Mouse (Mus musculus) hindbrain, embryonic 12.5 days (tissue): ENCODE data around the gene Clasrp. TPM values are rescaled to one million over a fixed set of nuclear protein-coding genes. Genes with fewer than 3 reads are reported as not detected.
A peak's percentile ranks its signal among the peaks of the same experiment; 100 is the strongest.

Source experiments
- ATAC-seq: fragments of 200-750 bp; cut with Nextera tagmentation; 2 replicates; pipeline ENCODE4 v1.8.0; 2017; ENCODE audit warnings: moderate TSS enrichment; ENCODE audit not compliant: low FRiP score
- H3K27ac ChIP-seq: fragments of 300-500 bp; sonication (generic); 2 replicates; pipeline ENCODE4 v1.5.1; 2016; ENCODE audit warnings: mild to moderate bottlenecking
- H3K27me3 ChIP-seq: fragments of 300-500 bp; sonication (generic); 2 replicates; pipeline ENCODE4 v1.6.1; 2016; ENCODE audit warnings: mild to moderate bottlenecking
- H3K36me3 ChIP-seq: fragments of 300-500 bp; sonication (generic); 2 replicates; pipeline ENCODE4 v1.6.1; 2016; ENCODE audit warnings: mild to moderate bottlenecking
- H3K4me1 ChIP-seq: fragments of 300-500 bp; sonication (generic); 2 replicates; pipeline ENCODE4 v1.6.1; 2016
- H3K4me2 ChIP-seq: fragments of 300-500 bp; sonication (generic); replicated peaks from 2 replicates; pipeline ENCODE4 v1.6.1; 2016; ENCODE audit warnings: mild to moderate bottlenecking
- H3K4me3 ChIP-seq: fragments of 300-500 bp; sonication (generic); 2 replicates; pipeline ENCODE4 v1.5.1; 2016; ENCODE audit warnings: mild to moderate bottlenecking
- H3K9ac ChIP-seq: fragments of 300-500 bp; sonication (generic); 2 replicates; pipeline ENCODE4 v1.6.1; 2016; ENCODE audit warnings: mild to moderate bottlenecking, moderate library complexity
- H3K9me3 ChIP-seq: fragments of 300-500 bp; sonication (generic); replicated peaks from 2 replicates; pipeline ENCODE4 v1.6.1; 2016; ENCODE audit warnings: mild to moderate bottlenecking
- WGBS: fragments of 180-500 bp; shearing (Covaris S2); methylation state at CpG from one replicate; pipeline ENCODE4 v1.1.7; 2016; 5-methylcytosine and 5-hydroxymethylcytosine counted together
- polyA plus RNA-seq: library from polyadenylated mRNA; unstranded; fragments of >200 nt; fragmentation: Nextera tagmentation; extraction: Ambion mirVana; gene quantifications from 2 replicates; pipeline ENCODE4 v1.2.1, GENCODE M21; 2016

Clasrp gene
- polyA plus RNA-seq, 1 experiment from 2014 or later = 70.1 TPM

- Histone ChIP-seq H3K4me3 (peak overlapping the region; percentile 98), H3K4me2 (peak overlapping the region; percentile 99), H3K36me3 (peaks cover 25% of the 10 kb centered on the region), H3K27me3 (no peaks in the 10 kb centered on the region), H3K9ac (peak overlapping the region; percentile 96), H3K9me3 (no peaks in the 10 kb centered on the region; the same call in 1 of the 2 replicates), H3K4me1 (peaks cover 43% of the 10 kb centered on the region), H3K27ac (no peak overlapping the region)
- 29% methylated on average over 11 of the region's 11 CpGs for WGBS
- no peak for ATAC-seq
Measured at GRCm38 (mm10) chr7:19560491-19561260, 43.6 kb downstream of the Clasrp start.

- Histone ChIP-seq H3K27ac (no peak overlapping the region), H3K9ac (peak overlapping the region; percentile 29; the same call in 1 of the 2 replicates), H3K36me3 (peaks cover 13% of the 10 kb centered on the region), H3K4me3 (0 out of 2 replicates have a peak overlapping the region, but pooled peaks have one; percentile 0), H3K4me1 (peaks cover 43% of the 10 kb centered on the region), H3K27me3 (no peaks in the 10 kb centered on the region), H3K4me2 (peak overlapping the region; percentile 1; the same call in 1 of the 2 replicates), H3K9me3 (no peaks in the 10 kb centered on the region)
- ATAC-seq = no peak
- WGBS = 62% methylated on average over 2 of the region's 2 CpGs
Measured at GRCm38 (mm10) chr7:19558965-19559364, 45.3 kb downstream of the Clasrp start.

GRCm38 (mm10) chr7:19557982-19558900 lies 46.0 kb downstream of the Clasrp start:
- H3K4me1 ChIP-seq = peaks cover 39% of the 10 kb centered on the region
- no peak overlapping the region for H3K27ac ChIP-seq
- 0 out of 2 replicates have a peak overlapping the region, but pooled peaks have one; percentile 0 for H3K4me3 ChIP-seq
- H3K36me3 ChIP-seq = peaks cover 20% of the 10 kb centered on the region
- no peaks in the 10 kb centered on the region for H3K27me3 ChIP-seq
- ATAC-seq = no peak
- peak overlapping the region; percentile 29; the same call in 1 of the 2 replicates for H3K9ac ChIP-seq
- H3K9me3 ChIP-seq = no peaks in the 10 kb centered on the region
- H3K4me2 ChIP-seq = no peak overlapping the region
- WGBS = 94% methylated on average over 6 of the region's 6 CpGs

GRCm38 (mm10) chr7:19557086-19557485 lies 47.2 kb downstream of the Clasrp start:
- no peak overlapping the region for H3K4me2 ChIP-seq
- H3K9me3 ChIP-seq = no peaks in the 10 kb centered on the region
- H3K36me3 ChIP-seq = peaks cover 24% of the 10 kb centered on the region
- no peak overlapping the region for H3K4me3 ChIP-seq
- no peak overlapping the region for H3K9ac ChIP-seq
- H3K27me3 ChIP-seq = no peaks in the 10 kb centered on the region
- no peak overlapping the region for H3K27ac ChIP-seq
- peaks cover 44% of the 10 kb centered on the region for H3K4me1 ChIP-seq
- ATAC-seq = no peak
- WGBS = 89% methylated on average over 2 of the region's 2 CpGs

GRCm38 (mm10) chr7:19554168-19554567 lies 50.1 kb downstream of the Clasrp start:
- Histone ChIP-seq H3K4me1 (peaks cover 23% of the 10 kb centered on the region), H3K27me3 (no peaks in the 10 kb centered on the region), H3K27ac (no peak overlapping the region), H3K4me3 (no peak overlapping the region), H3K4me2 (no peak overlapping the region), H3K9ac (no peak overlapping the region), H3K9me3 (no peaks in the 10 kb centered on the region), H3K36me3 (peaks cover 25% of the 10 kb centered on the region)
- WGBS = 85% methylated on average over 1 of the region's 1 CpGs
- no peak for ATAC-seq

- H3K4me2 ChIP-seq = no peak overlapping the region
- peaks cover 10% of the 10 kb centered on the region; the same call in 1 of the 2 replicates for H3K4me1 ChIP-seq
- H3K36me3 ChIP-seq = peaks cover 25% of the 10 kb centered on the region
- no peak overlapping the region for H3K4me3 ChIP-seq
- WGBS = 62% methylated on average over 2 of the region's 2 CpGs
- no peak overlapping the region for H3K9ac ChIP-seq
- ATAC-seq = 0 out of 2 replicates have a peak, but pooled peaks have one; percentile 33
- H3K9me3 ChIP-seq = no peaks in the 10 kb centered on the region
- no peak overlapping the region for H3K27ac ChIP-seq
- H3K27me3 ChIP-seq = no peaks in the 10 kb centered on the region
Measured at GRCm38 (mm10) chr7:19552443-19552842, 51.8 kb downstream of the Clasrp start.

- Histone ChIP-seq H3K4me2 (no peak overlapping the region), H3K36me3 (peaks cover 22% of the 10 kb centered on the region), H3K4me3 (no peak overlapping the region), H3K4me1 (peaks cover 10% of the 10 kb centered on the region; the same call in 1 of the 2 replicates), H3K27ac (no peak overlapping the region), H3K9ac (no peak overlapping the region), H3K9me3 (no peaks in the 10 kb centered on the region), H3K27me3 (no peaks in the 10 kb centered on the region)
- WGBS = 93% methylated on average over 5 of the region's 5 CpGs
- ATAC-seq = no peak
Measured at GRCm38 (mm10) chr7:19551634-19552033, 52.7 kb downstream of the Clasrp start.

GRCm38 (mm10) chr7:19549394-19549793 lies 54.9 kb downstream of the Clasrp start:
- Histone ChIP-seq H3K9ac (no peak overlapping the region), H3K27ac (no peak overlapping the region), H3K27me3 (no peaks in the 10 kb centered on the region), H3K36me3 (peaks cover 19% of the 10 kb centered on the region), H3K4me3 (no peak overlapping the region), H3K4me2 (no peak overlapping the region), H3K9me3 (no peaks in the 10 kb centered on the region), H3K4me1 (peaks cover 13% of the 10 kb centered on the region; the same call in 1 of the 2 replicates)
- 91% methylated on average over 10 of the region's 10 CpGs for WGBS
- ATAC-seq = no peak

GRCm38 (mm10) chr7:19547344-19547969 lies 56.8 kb downstream of the Clasrp start:
- 0 out of 2 replicates have a peak, but pooled peaks cover 7% of the 10 kb centered on the region for H3K36me3 ChIP-seq
- H3K4me2 ChIP-seq = no peak overlapping the region
- ATAC-seq = no peak
- H3K4me3 ChIP-seq = no peak overlapping the region
- H3K9ac ChIP-seq = no peak overlapping the region
- no peak overlapping the region for H3K27ac ChIP-seq
- H3K27me3 ChIP-seq = no peaks in the 10 kb centered on the region
- no peaks in the 10 kb centered on the region for H3K9me3 ChIP-seq
- 57% methylated on average over 2 of the region's 2 CpGs for WGBS
- H3K4me1 ChIP-seq = peaks cover 22% of the 10 kb centered on the region

GRCm38 (mm10) chr7:19546007-19546406 lies 58.3 kb downstream of the Clasrp start:
- Histone ChIP-seq H3K4me1 (peaks cover 31% of the 10 kb centered on the region), H3K27ac (no peak overlapping the region), H3K9ac (no peak overlapping the region), H3K36me3 (0 out of 2 replicates have a peak, but pooled peaks cover 3% of the 10 kb centered on the region), H3K9me3 (no peaks in the 10 kb centered on the region), H3K4me3 (no peak overlapping the region), H3K27me3 (no peaks in the 10 kb centered on the region), H3K4me2 (no peak overlapping the region)
- no peak for ATAC-seq
- 76% methylated on average over 3 of the region's 3 CpGs for WGBS

GRCm38 (mm10) chr7:19543584-19543983 lies 60.7 kb downstream of the Clasrp start:
- Histone ChIP-seq H3K27ac (no peak overlapping the region), H3K4me3 (no peak overlapping the region), H3K4me1 (peaks cover 35% of the 10 kb centered on the region), H3K9me3 (no peaks in the 10 kb centered on the region), H3K9ac (no peak overlapping the region), H3K36me3 (0 out of 2 replicates have a peak, but pooled peaks cover 3% of the 10 kb centered on the region), H3K4me2 (no peak overlapping the region), H3K27me3 (no peaks in the 10 kb centered on the region)
- ATAC-seq = no peak
- WGBS = 66% methylated on average over 6 of the region's 6 CpGs
